Comparison of ENCODE assay signal across 8 mouse cellular contexts in the genomic region with DNA sequence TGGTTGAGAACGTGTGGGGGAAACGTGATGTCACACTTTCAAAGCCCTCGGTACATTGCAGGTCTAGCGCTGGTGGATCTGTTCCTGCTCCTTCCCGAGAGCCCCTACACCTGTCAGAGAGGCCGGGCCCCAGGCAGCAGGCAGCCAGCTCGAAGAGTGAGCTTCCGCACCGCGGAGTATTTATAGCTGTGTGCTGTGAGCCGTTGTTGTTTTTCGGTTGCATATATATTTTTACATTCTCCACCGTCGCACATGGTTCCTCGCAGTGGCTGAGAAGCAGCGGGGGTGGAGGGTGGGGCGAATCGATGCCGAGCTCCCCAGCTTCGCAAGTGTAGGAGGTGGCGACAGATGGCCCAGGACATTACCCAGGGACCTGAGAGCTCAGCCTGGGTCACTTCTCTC. TPM values are rescaled to one million over a fixed set of nuclear protein-coding genes. Genes with fewer than 3 reads are reported as not detected.
A peak's percentile ranks its signal among the peaks of the same experiment; 100 is the strongest.
DNase-seq lines count a peak whose midpoint lies in the region; ATAC-seq and TF ChIP-seq lines count a peak whose summit lies in the region.

No protein-coding gene starts in this region.

- peak overlapping the region; percentile 61 for H3K27ac ChIP-seq in heart, postnatal 0 days (ENCODE audit: low read depth)

- 7% methylated on average over 21 of the region's 21 CpGs for WGBS in heart, postnatal 0 days

- peak overlapping the region; percentile 10 for H3K4me2 ChIP-seq in heart, postnatal 0 days (ENCODE audit: low read depth, low read length)

- no peak for DNase-seq in heart, postnatal 0 days (ENCODE audit: low spot score)
- no peak for DNase-seq in heart, postnatal 14 days
- peak; percentile 19 for DNase-seq in T-cell, adult 2 months (ENCODE audit: low spot score)
- DNase-seq in left cerebral cortex, adult 8-10 months (ENCODE audit: low spot score in 2 of 2), result peak; percentile 45 to 82
- DNase-seq in right cerebral cortex, postnatal 10 days (ENCODE audit: low spot score in 2 of 2), result peak; percentile 69 to 79
- no peak for DNase-seq in adipocyte (ENCODE audit: low spot score)
- no peak for DNase-seq in urinary bladder, postnatal 14 days (ENCODE audit: low spot score)
- no peak for DNase-seq in adrenal gland, postnatal 25 days

- no peaks in the 10 kb centered on the region for H3K36me3 ChIP-seq in heart, postnatal 0 days (replicated peaks; ENCODE audit: control insufficient read depth, insufficient read depth, low read length)

- intact Hi-C loops in heart, postnatal 14 days (cut with DNase I), result no loop called here

- H3K4me3 ChIP-seq in heart, postnatal 0 days (ENCODE audit: low read depth, low read length), result no peak overlapping the region

- 0 out of 2 replicates have a peak, but pooled peaks have one; percentile 16 for ATAC-seq in heart, postnatal 0 days (ENCODE audit: insufficient read depth, low read depth)

- no peaks in the 10 kb centered on the region for H3K27me3 ChIP-seq in heart, postnatal 0 days (ENCODE audit: control insufficient read depth, insufficient read depth, low read length)

- no peaks in the 10 kb centered on the region for H3K9me3 ChIP-seq in heart, postnatal 0 days (replicated peaks; ENCODE audit: control insufficient read depth, low read length)

- no peak for TF ChIP-seq EP300 in heart, postnatal 0 days (IDR thresholded peaks at IDR 0.05; ENCODE audit: low read depth)

- no peak for TF ChIP-seq CTCF in heart, postnatal 0 days (IDR thresholded peaks at IDR 0.05; ENCODE audit: low read depth)

- peaks cover 30% of the 10 kb centered on the region for H3K4me1 ChIP-seq in heart, postnatal 0 days (ENCODE audit: control insufficient read depth, insufficient read depth)

- H3K9ac ChIP-seq in heart, postnatal 0 days (replicated peaks; ENCODE audit: low read depth, low read length), result no peak overlapping the region

RNA-seq across cellular contexts. Expression of a gene that starts 11.0 kb away (rescaled TPM):
- total RNA-seq in heart, postnatal 0 days (2014; rRNA removed; ENCODE audit: low replicate concordance), result 1.9 and 3.7 TPM in 2 replicates
- polyA plus RNA-seq in heart, postnatal 0 days (2015; fragmentation: Nextera tagmentation; extraction: Ambion mirVana), result 0.46 and 0.48 TPM in 2 replicates
- 1 to 10 TPM; 1.1 to 1.5 TPM for total RNA-seq in heart, postnatal 14 days (2021)
- 1 to 10 TPM; 3.1 to 5.0 (median 4.3) TPM for total RNA-seq in left cerebral cortex, adult 8-10 months (2022)
- 0.52 and 0.62 TPM in 2 replicates for total RNA-seq in adrenal gland, postnatal 25 days (2021)

Comparison
In these comparisons a context has a peak if more than half of its experiments do, and no peak if none do; other contexts are left out.
1. DNase-seq: peak in T-cell, adult 2 months (single experiment), left cerebral cortex, adult 8-10 months (2 of 2) and right cerebral cortex, postnatal 10 days (2 of 2); none in heart, postnatal 0 days (single experiment), heart, postnatal 14 days (0 of 2), adipocyte (single experiment), urinary bladder, postnatal 14 days (single experiment) and adrenal gland, postnatal 25 days (single experiment).